Mouse (Mus musculus) ES-E14 (cell line): ENCODE results near the gene Chd9. TPM values are rescaled to one million over a fixed set of nuclear protein-coding genes. Genes with fewer than 3 reads are reported as not detected.

ENCODE experiments used
- DNase-seq: peaks from one replicate; pipeline ENCODE4 v3.0.0-alpha.2; 2013; ENCODE audit warnings: low read depth, low spot score
- H3K27ac ChIP-seq: 2 replicates; pipeline ENCODE4 v1.5.1; 2012; ENCODE audit warnings: low read depth, mild to moderate bottlenecking, low read length, moderate library complexity, mixed read lengths; ENCODE audit not compliant: poor library complexity, insufficient read depth, severe bottlenecking
- H3K36me3 ChIP-seq: 2 replicates; pipeline ENCODE4 v1.6.1; 2012; ENCODE audit warnings: mild to moderate bottlenecking, low read length, moderate library complexity, mixed read lengths; ENCODE audit not compliant: control insufficient read depth, poor library complexity, insufficient read depth, severe bottlenecking
- H3K4me1 ChIP-seq, 2 experiments: fragments of 150-350 bp in 1 of 2; sonication (generic) in 1 of 2; 2 replicates each; pipeline ENCODE4 v1.6.1; 2012; ENCODE audit warnings: low read length in 2 of 2, mild to moderate bottlenecking in 1 of 2, mixed read lengths in 1 of 2; ENCODE audit not compliant: control insufficient read depth in 2 of 2, insufficient read depth in 2 of 2, poor library complexity in 1 of 2
- H3K4me3 ChIP-seq, 2 experiments: fragments of 150-350 bp in 1 of 2; sonication (generic) in 1 of 2; 2 replicates each; pipeline ENCODE4 v1.5.1; 2012; ENCODE audit warnings: low read length in 2 of 2, low read depth in 1 of 2, mild to moderate bottlenecking in 1 of 2, mixed read lengths in 1 of 2; ENCODE audit not compliant: insufficient read depth in 1 of 2, poor library complexity in 1 of 2, severe bottlenecking in 1 of 2
- H3K9ac ChIP-seq: 2 replicates; pipeline ENCODE4 v1.6.1; 2012; ENCODE audit warnings: low read depth, mild to moderate bottlenecking, low read length, mixed read lengths; ENCODE audit not compliant: poor library complexity, insufficient read depth, severe bottlenecking
- H3K9me3 ChIP-seq: fragments of 150-350 bp; sonication (generic); 2 replicates; pipeline ENCODE4 v1.6.1; 2012; ENCODE audit warnings: low read depth, mild to moderate bottlenecking, low read length; ENCODE audit not compliant: control insufficient read depth, insufficient read depth
- CHD2 ChIP-seq: IDR thresholded peaks from 2 replicates; pipeline ENCODE4 v1.6.1; 2014; ENCODE audit warnings: mild to moderate bottlenecking, low read depth, low read length, inconsistent platforms
- HCFC1 ChIP-seq: IDR thresholded peaks from 2 replicates; pipeline ENCODE4 v1.6.1; 2012; ENCODE audit warnings: low read length, inconsistent platforms, borderline replicate concordance; ENCODE audit not compliant: insufficient read depth
- MAFK ChIP-seq: IDR thresholded peaks from 2 replicates; pipeline ENCODE4 v1.6.1; 2014; ENCODE audit warnings: mild to moderate bottlenecking, low read depth, low read length, inconsistent platforms; ENCODE audit not compliant: insufficient read depth
- ZC3H11A ChIP-seq: IDR thresholded peaks from 2 replicates; pipeline ENCODE4 v1.6.1; 2012; ENCODE audit warnings: low read depth, mild to moderate bottlenecking, inconsistent platforms, low read length, borderline replicate concordance
- ZNF384 ChIP-seq: IDR thresholded peaks from 2 replicates; pipeline ENCODE4 v1.6.1; 2012; ENCODE audit warnings: low read depth, low read length, inconsistent platforms
- in situ Hi-C, 2 experiments: fragments of 600-800 bp; cut with MboI; formaldehyde crosslinking; loops; one replicate each; pipeline ENCODE4 v1.15.1; 2025; ENCODE audit warnings: low sequenced_read_pairs in 2 of 2, inconsistent platforms in 1 of 2; ENCODE audit not compliant: unreplicated experiment in 2 of 2
- total RNA-seq: library from RNA; depleted of rRNA; stranded (reverse); fragments of 300-350 nt; gene quantifications from 2 replicates; pipeline ENCODE4 v1.2.3, GENCODE M21; 2012

Gene Chd9
- total RNA-seq, 1 experiment, result 32.4 TPM

DNA sequence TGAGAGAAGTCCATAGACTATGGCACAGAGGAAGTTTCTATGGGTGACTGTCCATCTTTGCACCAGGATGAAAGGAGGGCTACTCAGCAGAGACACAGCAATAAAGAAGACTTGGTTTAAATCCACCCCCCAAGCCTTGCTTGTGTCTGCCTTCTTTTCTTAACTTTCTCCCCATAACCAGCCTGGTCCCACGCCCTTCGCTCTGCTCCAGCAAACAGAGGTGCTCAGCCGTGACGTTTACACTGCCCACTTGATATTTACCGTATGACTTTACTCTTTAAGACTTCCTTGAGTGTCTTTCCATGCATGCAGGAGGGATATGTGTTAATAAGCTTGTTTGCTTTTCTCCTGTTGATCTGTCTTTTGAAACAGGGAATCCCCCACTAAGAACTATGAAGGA is 28.7 kb upstream of the Chd9 start:
- TF ChIP-seq HCFC1 (no peak), ZC3H11A (no peak), CHD2 (no peak), MAFK (no peak), ZNF384 (no peak)
- DNase-seq, result no peak
- Histone ChIP-seq H3K36me3 (no peaks in the 10 kb centered on the region), H3K9ac (no peak overlapping the region), H3K4me1 (peaks cover 0 to 7% of the 10 kb centered on the region in 2 experiments; a peak in 1 of 4 replicates), H3K9me3 (no peaks in the 10 kb centered on the region), H3K27ac (no peak overlapping the region), H3K4me3 (no peak overlapping the region)
- in situ Hi-C loops, result no loop called here

DNA sequence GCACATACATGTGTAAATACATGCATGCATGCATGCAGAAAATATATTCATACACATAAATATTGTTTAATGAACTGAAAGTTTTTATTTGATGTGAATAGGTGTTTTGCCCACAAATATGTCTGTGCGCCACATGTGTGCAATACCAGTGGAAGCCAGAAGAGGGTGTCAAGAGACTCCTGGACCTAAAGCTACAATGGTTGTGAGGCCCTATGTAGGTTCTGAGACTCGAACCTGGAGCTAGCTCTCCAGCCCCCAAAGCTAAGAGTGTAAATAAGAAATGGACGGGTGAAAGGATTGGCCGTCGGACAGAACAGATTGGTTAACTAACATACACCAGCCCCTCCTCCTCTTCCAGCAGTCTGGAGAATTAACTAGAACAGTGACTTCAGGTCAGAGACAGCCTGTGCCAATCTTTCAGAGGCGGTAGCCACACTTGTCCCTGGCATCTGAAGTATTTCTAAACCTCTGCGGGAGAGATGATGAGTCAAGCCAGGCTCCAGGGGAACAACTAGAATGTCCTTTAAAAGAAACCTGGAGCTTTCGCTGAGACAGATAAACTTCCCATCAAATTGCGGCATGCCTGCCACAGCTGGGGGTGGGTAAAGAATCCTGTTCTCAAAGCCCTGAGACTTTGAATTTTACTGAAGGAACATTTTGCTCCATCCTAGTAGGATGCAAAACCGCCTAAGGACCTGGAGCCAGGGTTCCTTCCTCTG is 14.4 kb upstream of the Chd9 start:
- H3K27ac ChIP-seq, result peak overlapping the region; percentile 72; the same call in 1 of the 2 replicates

DNA sequence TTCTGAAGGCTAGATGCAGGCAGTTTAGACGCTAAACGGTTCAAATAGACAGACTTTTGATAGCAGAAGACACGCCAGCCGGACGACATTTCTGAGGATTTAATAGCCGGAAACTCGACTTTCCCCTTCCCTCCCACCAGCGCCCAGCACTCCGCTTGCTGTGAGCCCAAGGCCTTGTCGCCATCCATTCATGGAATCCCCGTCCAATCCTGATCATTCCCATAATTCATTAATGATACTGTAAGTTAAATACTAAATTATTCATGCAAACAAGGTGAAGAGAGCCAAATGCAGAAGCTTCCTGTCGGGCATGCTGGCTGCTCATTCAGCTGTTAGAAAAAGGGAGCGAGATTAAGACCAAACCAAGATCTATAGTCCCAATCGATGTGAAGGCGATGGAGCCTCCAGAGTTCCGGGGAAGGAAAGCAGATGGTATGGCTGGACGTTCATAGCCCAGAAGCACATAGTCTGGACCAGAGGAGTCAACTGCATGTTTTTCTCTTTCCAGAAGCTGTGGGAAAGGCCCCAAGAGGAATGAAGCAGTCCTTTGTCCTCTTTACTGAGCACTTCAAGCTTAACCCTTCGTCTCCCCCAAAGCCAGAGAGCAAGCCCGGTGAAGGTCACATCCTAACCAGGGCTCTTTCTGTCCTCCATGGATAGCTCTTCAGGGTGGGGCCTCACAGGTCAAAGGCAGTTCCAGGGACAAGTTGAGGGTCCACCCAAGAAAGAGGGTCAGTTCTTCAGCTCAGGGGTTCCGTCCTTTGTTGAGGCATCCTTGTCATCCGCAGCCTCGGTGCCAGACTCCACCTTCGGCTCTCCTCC is 11.9 kb upstream of the Chd9 start:
- DNase-seq, result no peak
- Histone ChIP-seq H3K4me1 (peaks cover 4 to 20% of the 10 kb centered on the region in 2 experiments; a peak in 3 of 4 replicates), H3K36me3 (no peaks in the 10 kb centered on the region), H3K9me3 (no peaks in the 10 kb centered on the region), H3K9ac (no peak overlapping the region), H3K27ac (no peak overlapping the region), H3K4me3 (0 out of 4 replicates have a peak overlapping the region, but pooled peaks of 1 of the 2 experiments have one; percentile 19)
- no peak for TF ChIP-seq HCFC1
- no peak for TF ChIP-seq MAFK
- TF ChIP-seq ZC3H11A, result no peak
- no peak for TF ChIP-seq CHD2
- TF ChIP-seq ZNF384, result no peak
- in situ Hi-C loops, result no loop called here

More for the DNA sequence above, 14.4 kb upstream of the Chd9 start:
- H3K4me1 ChIP-seq, result peaks cover 4 to 20% of the 10 kb centered on the region in 2 experiments; a peak in 3 of 4 replicates
- peak; percentile 62 for DNase-seq
- no peak overlapping the region for H3K4me3 ChIP-seq
- H3K36me3 ChIP-seq, result no peaks in the 10 kb centered on the region
- no peaks in the 10 kb centered on the region for H3K9me3 ChIP-seq
- no peak for TF ChIP-seq HCFC1
- TF ChIP-seq ZNF384, result no peak
- TF ChIP-seq ZC3H11A, result peak; percentile 73
- no peak for TF ChIP-seq MAFK
- in situ Hi-C loops, result no loop called here
- H3K9ac ChIP-seq, result peak overlapping the region; percentile 54; the same call in 1 of the 2 replicates

DNA sequence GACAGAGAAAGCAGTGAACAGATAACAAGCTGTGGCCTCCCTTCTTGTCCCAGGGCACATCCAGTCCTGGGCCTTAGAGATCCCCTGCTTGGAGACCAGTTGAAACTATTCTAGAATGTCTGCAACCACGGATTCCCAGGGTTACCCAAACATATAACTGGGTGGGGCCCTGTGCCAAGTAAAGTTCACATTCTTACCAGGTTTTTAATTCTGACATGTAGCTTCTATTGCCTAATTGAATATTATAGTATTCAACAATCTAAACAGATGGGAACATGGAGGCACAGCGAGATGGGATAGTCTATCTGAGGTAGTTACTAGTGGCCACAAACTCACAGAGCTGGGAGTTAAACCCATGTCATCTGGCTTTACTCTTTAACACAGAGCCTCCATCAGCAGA is 10.9 kb upstream of the Chd9 start, which contains the start of gene Gm19935:
Gm19935 (minus strand) TSS at position 101 of the 400 bp plus-strand sequence.
- in situ Hi-C loops, result no loop called here
- Histone ChIP-seq H3K9ac (no peak within 1 kb of the TSS), H3K9me3 (no peaks in the 10 kb centered on the region), H3K4me1 (peaks cover 4 to 22% of the 10 kb centered on the region in 2 experiments; a peak in 3 of 4 replicates), H3K27ac (no peak within 1 kb of the TSS), H3K4me3 (0 out of 4 replicates have a peak within 1 kb of the TSS, but pooled peaks of 1 of the 2 experiments have one; percentile 19), H3K36me3 (no peaks in the 10 kb centered on the region)
- TF ChIP-seq ZC3H11A (no peak), CHD2 (no peak), HCFC1 (no peak), ZNF384 (no peak), MAFK (no peak)
- no peak for DNase-seq
